Mouse (Mus musculus): Measurements from ENCODE around the gene 9330182O14Rik.

GRCm38 (mm10) chr15:40129496-40129895, 4.7 kb upstream of the 9330182O14Rik start:
- no peak for TF ChIP-seq GATA1 (IDR thresholded peaks at IDR 0.05; ENCODE audit: low read length)
- no peak for TF ChIP-seq TAL1 (IDR thresholded peaks at IDR 0.05; ENCODE audit: low read length)
